ENCODE assay signal across 20 mouse cellular contexts in genomic region chr1:121154616-121155015, GRCm38 (mm10).
DNase-seq lines count a peak whose midpoint lies in the region; TF ChIP-seq lines count a peak whose summit lies in the region.
"Had no signal": no experiment of that assay in that cellular context is flagged by ENCODE, and none has a peak within 500 bp of the region (broad histone marks: within the 10 kb centered on the region; RNA-seq: fewer than 3 reads in every experiment).

No protein-coding gene starts in this region.

- no peak overlapping the region for H3K4me3 ChIP-seq in layer of hippocampus, adult 2 months
- H3K4me3 ChIP-seq: embryonic facial prominence, embryonic 15.5 days; forebrain, embryonic 15.5 days; limb, embryonic 13.5 days; liver, embryonic 12.5 days had no signal

- peak; percentile 14; the same call in 1 of the 2 replicates for TF ChIP-seq CTCF in layer of hippocampus, adult 2 months (conservative IDR thresholded peaks at IDR 0.05)

- DNase-seq in embryo, embryonic 10.5 days (ENCODE audit: low spot score) = peak; percentile 18
- DNase-seq in embryo, embryonic 11 days = no peak
- no peak for DNase-seq in layer of hippocampus, adult 2 months (ENCODE audit: low spot score in 2 of 2)
- no peak for DNase-seq in layer of hippocampus, adult 8-10 months (ENCODE audit: low spot score in 2 of 2)
- peak; percentile 3 for DNase-seq in forelimb bud, embryonic 11.5 days (ENCODE audit: low read depth, low spot score)
- peak; percentile 25 for DNase-seq in retina, embryonic 14.5 days (ENCODE audit: low spot score)
- no peak for DNase-seq in cerebellum, adult 8-10 months
- no peak for DNase-seq in adipocyte (ENCODE audit: low spot score)
- DNase-seq: cerebellum, adult 2 months; gastrocnemius, postnatal 36 days; heart, postnatal 36 days; kidney, postnatal 36 days; layer of hippocampus, adult 9-11 months; lung, adult 18-20 months; lung, postnatal 14 days; thymus, postnatal 14 days had no signal

- no peak overlapping the region for H3K27ac ChIP-seq in layer of hippocampus, adult 2 months
- H3K27ac ChIP-seq: embryonic facial prominence, embryonic 15.5 days; forebrain, embryonic 15.5 days; limb, embryonic 13.5 days; liver, embryonic 12.5 days had no signal

Comparison
In these comparisons a context has a peak if more than half of its experiments do, and no peak if none do; other contexts are left out.
1. DNase-seq: peak in embryo, embryonic 10.5 days (single experiment), forelimb bud, embryonic 11.5 days (single experiment) and retina, embryonic 14.5 days (single experiment); none in embryo, embryonic 11 days (single experiment), layer of hippocampus, adult 2 months (0 of 2), layer of hippocampus, adult 8-10 months (0 of 2), cerebellum, adult 8-10 months (single experiment) and adipocyte (single experiment).